ENCODE assay signal across 10 mouse cellular contexts in the genomic region with DNA sequence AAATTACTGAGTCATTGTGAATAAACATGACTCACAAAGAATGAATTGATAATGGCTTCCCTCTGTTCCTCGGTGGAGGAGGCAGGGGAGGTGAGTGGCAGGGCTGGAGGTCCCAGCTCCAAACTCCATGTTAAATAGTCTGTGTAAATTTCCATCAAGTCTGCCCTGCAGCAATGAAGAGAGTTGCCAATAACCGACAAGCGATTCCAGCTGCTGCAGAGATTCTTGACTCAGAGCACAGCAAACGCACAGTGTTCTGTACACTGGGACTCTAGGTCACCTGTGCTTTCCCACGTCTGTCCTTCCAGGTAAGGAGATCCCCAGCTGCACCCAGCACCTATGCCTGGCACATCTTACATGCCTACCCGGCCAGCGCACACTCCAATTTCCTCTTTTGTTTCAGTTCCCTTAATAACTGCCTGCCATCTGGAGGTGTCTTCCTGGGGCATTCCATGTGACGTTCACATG. TPM values are rescaled to one million over a fixed set of nuclear protein-coding genes. Genes with fewer than 3 reads are reported as not detected.
A peak's percentile ranks its signal among the peaks of the same experiment; 100 is the strongest.
DNase-seq lines count a peak whose midpoint lies in the region; ATAC-seq and TF ChIP-seq lines count a peak whose summit lies in the region.
"Had no signal": no experiment of that assay in that cellular context is flagged by ENCODE, and none has a peak within 500 bp of the region (broad histone marks: within the 10 kb centered on the region; RNA-seq: fewer than 3 reads in every experiment).

No protein-coding gene starts in this region.

- H3K9ac ChIP-seq in CH12.LX (ENCODE audit: insufficient read depth, low read depth), result no peak overlapping the region
- no peak overlapping the region for H3K9ac ChIP-seq in embryonic facial prominence, embryonic 11.5 days (replicated peaks; ENCODE audit: low read length)
- H3K9ac ChIP-seq: midbrain, embryonic 12.5 days had no signal

- no peak for TF ChIP-seq EP300 in CH12.LX (IDR thresholded peaks at IDR 0.05; ENCODE audit: low read length)

- H3K4me3 ChIP-seq in CH12.LX (replicated peaks in 1 of 3; ENCODE audit: low read depth in 2 of 3, low read length in 2 of 3, poor library complexity in 1 of 3) (no peak overlapping the region), macrophage (ENCODE audit: inconsistent target) (no peak overlapping the region)
- no peak overlapping the region for H3K4me3 ChIP-seq in embryonic facial prominence, embryonic 11.5 days (ENCODE audit: low read depth, low read length)
- H3K4me3 ChIP-seq: midbrain, embryonic 12.5 days had no signal

- dilution Hi-C loops in CH12.LX (cut with MboI; ENCODE audit: extremely low pct_ligation_motif_present, extremely low pct_unique_long_range_greater_than_20kb, low sequenced_read_pairs), result no loop called here

- no peak for TF ChIP-seq POLR2A in CH12.LX (IDR thresholded peaks at IDR 0.05; ENCODE audit: low read depth, low read length)

- no peak for TF ChIP-seq CTCF in CH12.LX (conservative IDR thresholded peaks at IDR 0.05 in 1 of 2, IDR thresholded peaks at IDR 0.05 in 1 of 2; ENCODE audit: low read depth in 2 of 2, low read length in 2 of 2)

- no peak for TF ChIP-seq RAD21 in CH12.LX (IDR thresholded peaks at IDR 0.05; ENCODE audit: low read depth, low read length)

- H3K27ac ChIP-seq in CH12.LX (ENCODE audit: insufficient read depth, low read depth) (no peak overlapping the region), macrophage (peak overlapping the region; percentile 31)
- H3K27ac ChIP-seq in embryonic facial prominence, embryonic 11.5 days (replicated peaks; ENCODE audit: low read depth, low read length), result 0 out of 2 replicates have a peak overlapping the region, but pooled peaks have one; percentile 16
- H3K27ac ChIP-seq: midbrain, embryonic 12.5 days had no signal

- peak; percentile 13 to 29 for DNase-seq in kidney, postnatal 36 days
- DNase-seq in kidney, adult 11 months, result no peak
- DNase-seq in CH12.LX (ENCODE audit: extremely low read depth), result peak; percentile 17
- peak; percentile 64 for DNase-seq in embryonic facial prominence, embryonic 11.5 days (ENCODE audit: low spot score)
- DNase-seq in adrenal gland, postnatal 14 days, result no peak
- DNase-seq in cerebellum, adult 8-10 months, result no peak
- DNase-seq: left cerebral cortex, postnatal 4 days; spleen, adult 18-20 months had no signal

- WGBS in embryonic facial prominence, embryonic 11.5 days, result 54% methylated on average over 8 of the region's 8 CpGs
- 26% methylated on average over 8 of the region's 8 CpGs for WGBS in macrophage (ENCODE audit: missing documents)

- no peaks in the 10 kb centered on the region for H3K27me3 ChIP-seq in CH12.LX (replicated peaks)
- no peaks in the 10 kb centered on the region for H3K27me3 ChIP-seq in embryonic facial prominence, embryonic 11.5 days (ENCODE audit: control insufficient read depth, insufficient read depth, low read length)
- H3K27me3 ChIP-seq: midbrain, embryonic 12.5 days had no signal

- H3K36me3 ChIP-seq in CH12.LX (replicated peaks in 1 of 2; ENCODE audit: control insufficient read depth in 1 of 2, insufficient read depth in 1 of 2, low read length in 1 of 2) (peaks cover 4 to 13% of the 10 kb centered on the region in 2 experiments), macrophage (ENCODE audit: inconsistent target) (peaks cover 6% of the 10 kb centered on the region; the same call in 1 of the 2 replicates)
- no peaks in the 10 kb centered on the region for H3K36me3 ChIP-seq in embryonic facial prominence, embryonic 11.5 days (replicated peaks; ENCODE audit: control insufficient read depth, insufficient read depth, low read depth, low read length)
- H3K36me3 ChIP-seq: midbrain, embryonic 12.5 days had no signal

- H3K79me2 ChIP-seq in CH12.LX (replicated peaks; ENCODE audit: control insufficient read depth, extremely low read depth, insufficient read depth, poor library complexity, severe bottlenecking), result no peaks in the 10 kb centered on the region
- H3K79me2 ChIP-seq in macrophage (ENCODE audit: inconsistent target), result no peaks in the 10 kb centered on the region

- no peak overlapping the region for H3K4me2 ChIP-seq in CH12.LX (ENCODE audit: insufficient read depth, low read depth, poor library complexity, severe bottlenecking)
- no peak overlapping the region for H3K4me2 ChIP-seq in embryonic facial prominence, embryonic 11.5 days (ENCODE audit: low read depth, low read length)
- H3K4me2 ChIP-seq: midbrain, embryonic 12.5 days had no signal

- H3K9me3 ChIP-seq in CH12.LX (replicated peaks; ENCODE audit: low read length), result no peaks in the 10 kb centered on the region
- no peaks in the 10 kb centered on the region for H3K9me3 ChIP-seq in embryonic facial prominence, embryonic 11.5 days (replicated peaks; ENCODE audit: control insufficient read depth, low read length)
- H3K9me3 ChIP-seq: midbrain, embryonic 12.5 days had no signal

- peak; percentile 61; the same call in 1 of the 2 replicates for ATAC-seq in embryonic facial prominence, embryonic 11.5 days (replicated peaks; ENCODE audit: insufficient number of reproducible peaks, low FRiP score, low TSS enrichment, low read depth)

- H3K4me1 ChIP-seq in CH12.LX (ENCODE audit: control insufficient read depth in 1 of 2, insufficient read depth in 2 of 2), result peaks cover 0 to 9% of the 10 kb centered on the region in 2 experiments; a peak in 2 of 4 replicates
- no peaks in the 10 kb centered on the region; the same call in 1 of the 2 replicates for H3K4me1 ChIP-seq in embryonic facial prominence, embryonic 11.5 days (ENCODE audit: control insufficient read depth, insufficient read depth, low read length)
- H3K4me1 ChIP-seq: midbrain, embryonic 12.5 days had no signal

- in situ Hi-C loops in CH12.LX (cut with MboI; ENCODE audit: low pct_ligation_motif_present, low pct_unique_long_range_greater_than_20kb, low sequenced_read_pairs), result no loop called here

TF ChIP-seq in CH12.LX, 34 proteins besides CTCF, POLR2A, EP300 and RAD21:
- TF ChIP-seq ELF1 (IDR thresholded peaks at IDR 0.05; ENCODE audit: low read depth, low read length), result no peak
- no peak for TF ChIP-seq ZNF384 (IDR thresholded peaks at IDR 0.05; ENCODE audit: low read depth, low read length)

RNA-seq across cellular contexts. Expression of gene Rap2a, which starts 44.3 kb away (rescaled TPM):
- total RNA-seq in CH12.LX (2012; rRNA removed) (0.84 and 1.4 TPM in 2 replicates), CH12.LX (2014; rRNA removed) (1.3 and 1.5 TPM in 2 replicates)
- polyA plus RNA-seq in CH12.LX (2012; ENCODE audit: insufficient read length, low read depth) (1.3 and 1.5 TPM in 2 replicates), macrophage (2018) (51.4 to 76.6 TPM (median 60.4 TPM) in 3 replicates)
- 13.7 and 15.4 TPM in 2 replicates for polyA plus RNA-seq in embryonic facial prominence, embryonic 11.5 days (2014; fragmentation: Nextera tagmentation; extraction: Ambion mirVana)
- 10 to 100 TPM in 23 of 26 experiments, 1 to 10 TPM in 3; 8.3 to 46.1 (median 19.4) TPM for total RNA-seq in macrophage (2018; cell fraction: chromatin; rRNA removed)
- 100 to 1,000 TPM in 3 of 26 experiments, 10 to 100 TPM in 23; 33.3 to 103 (median 54.4) TPM for total RNA-seq in macrophage (2018; cell fraction: cytosol; rRNA removed)
- total RNA-seq in macrophage (2018; cell fraction: nucleus; rRNA removed), result 10 to 100 TPM; 22.8 to 80.1 (median 45.0) TPM
- total RNA-seq in adrenal gland, postnatal 14 days (2021), result 21.2 and 22.0 TPM in 2 replicates

Comparison
In these comparisons a context has a peak if more than half of its experiments do, and no peak if none do; other contexts are left out.
1. DNase-seq: peak in kidney, postnatal 36 days (2 of 2), CH12.LX (single experiment) and embryonic facial prominence, embryonic 11.5 days (single experiment); none in kidney, adult 11 months (single experiment), adrenal gland, postnatal 14 days (single experiment) and cerebellum, adult 8-10 months (single experiment).